Mouse (Mus musculus) A20 (cell line): ENCODE data around the gene Gm5728.
"Not testable (repeated sequence)": the region's sequence is repeated elsewhere in the genome, so short reads cannot be mapped to it uniquely, and the experiment has no call there.

Experiments used
- DNase-seq: peaks from one replicate; pipeline ENCODE4 v3.0.0-alpha.2; 2011; ENCODE audit warnings: low read depth, low spot score

The Gm5728 gene

DNA sequence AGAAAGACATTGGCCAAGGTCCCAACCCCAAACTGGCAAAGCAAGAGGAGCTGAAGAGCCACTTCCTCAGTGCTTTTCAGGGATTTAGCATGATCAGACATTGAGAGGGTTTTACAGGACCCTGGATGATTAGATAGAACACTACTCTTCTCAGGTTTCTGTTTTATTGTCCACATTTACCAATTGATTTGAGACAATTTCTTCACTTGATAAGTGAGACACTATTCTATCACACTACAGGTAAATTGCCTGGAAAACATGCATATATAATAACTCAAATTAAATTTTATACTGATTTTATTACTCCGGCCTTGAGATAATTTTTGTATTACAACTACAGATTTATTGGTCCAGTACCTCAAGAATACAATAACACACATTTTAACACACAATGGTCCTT, at the start of gene Gm5728:
Gene Gm5728, minus strand, starts transcription at position 101 of the 400 bp plus-strand sequence.
- DNase-seq = not testable (repeated sequence)

DNA sequence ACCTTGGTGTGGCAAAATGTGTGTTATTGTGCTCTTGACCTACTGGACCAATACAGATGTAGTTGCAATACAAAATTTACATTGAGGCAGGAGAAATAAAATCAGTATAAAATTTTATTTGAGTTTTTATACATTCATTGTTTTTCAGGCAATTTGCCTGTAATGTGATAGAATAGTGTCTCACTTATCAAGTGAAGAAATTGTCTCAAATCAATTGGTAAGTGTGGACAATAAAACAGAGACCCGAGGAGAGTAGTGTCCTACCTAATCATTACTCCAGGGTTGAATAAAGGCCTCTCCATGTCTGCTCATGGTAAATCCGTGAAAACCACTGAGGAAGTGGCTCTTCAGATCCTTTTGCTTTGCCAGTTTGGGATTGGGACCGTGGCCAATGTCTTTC, 42.4 kb upstream of the Gm5728 start, which contains the start of gene Vmn1r100:
Gene Vmn1r100, plus strand, starts transcription at position 301 of the 400 bp plus-strand sequence.
- DNase-seq = not testable (repeated sequence)

- DNase-seq = not testable (repeated sequence)
Observed at GRCm38 (mm10) chr7:20333965-20334364, 41.2 kb downstream of the Gm5728 start, which contains the start of gene Gm4133. TSS of gene Gm4133 (minus strand) at chr7:20334065.
